Mouse (Mus musculus) bone marrow macrophage, adult 2 months (primary cell): Measurements from ENCODE around the gene Clic5.

Source experiments
- CTCF ChIP-seq: IDR thresholded peaks from 2 replicates; pipeline ENCODE4 v1.5.1; 2012; ENCODE audit warnings: low read depth, mild to moderate bottlenecking, low read length, moderate library complexity
- POLR2A ChIP-seq: IDR thresholded peaks from 2 replicates; pipeline ENCODE4 v1.6.1; 2012; ENCODE audit warnings: mild to moderate bottlenecking, low read depth, low read length, borderline replicate concordance

DNA sequence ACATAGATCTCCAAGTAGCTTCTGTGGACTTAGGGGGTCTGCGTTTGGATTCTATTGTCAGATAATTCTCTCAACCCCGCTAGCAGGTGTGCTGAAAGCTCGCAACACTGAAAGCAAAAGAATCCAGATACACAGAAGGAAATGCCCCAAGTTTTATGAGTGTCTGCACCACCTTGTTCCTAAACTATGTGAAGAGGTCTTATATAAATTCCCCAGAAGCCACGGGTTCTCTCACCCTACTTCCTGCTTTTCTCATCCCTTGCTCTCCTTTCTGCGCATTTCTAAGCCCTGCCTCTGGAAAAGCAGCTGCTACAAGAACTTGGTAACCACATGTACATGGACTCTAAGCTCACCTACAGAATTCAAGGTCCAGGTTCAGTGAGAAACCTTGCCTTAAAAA lies 25.4 kb upstream of the Clic5 start:
- TF ChIP-seq CTCF, result no peak
- no peak for TF ChIP-seq POLR2A
